Mouse (Mus musculus): Measurements from ENCODE around the gene Rundc3a.
"Not testable (repeated sequence)": the region's sequence is repeated elsewhere in the genome, so short reads cannot be mapped to it uniquely, and the experiment has no call there.

Gene Rundc3a

DNA sequence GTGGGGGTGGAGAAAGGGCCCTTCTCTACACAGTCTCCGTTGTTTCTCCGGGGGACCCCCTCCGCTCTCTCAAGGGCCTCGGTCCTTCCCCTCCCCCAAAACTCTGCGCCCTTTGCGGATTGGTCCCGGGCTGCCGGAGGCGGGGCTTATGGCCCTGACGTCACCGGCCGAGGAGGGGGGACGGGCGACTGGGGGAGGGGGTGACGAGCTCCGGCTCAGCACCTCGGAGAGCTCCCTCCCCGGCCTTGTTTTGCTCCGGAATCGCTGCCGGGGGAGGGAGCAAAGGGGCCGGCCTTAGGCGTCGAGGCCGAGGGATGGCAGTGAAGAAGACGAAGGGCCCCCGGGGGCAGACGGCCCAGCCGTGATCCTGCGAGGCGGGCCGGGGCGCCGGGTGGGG is at the start of gene Rundc3a:
Gene Rundc3a, plus strand, starts transcription at position 166 of the 397 bp plus-strand sequence.
- no peak for DNase-seq (ENCODE audit: low spot score in 2 of 2)

DNA sequence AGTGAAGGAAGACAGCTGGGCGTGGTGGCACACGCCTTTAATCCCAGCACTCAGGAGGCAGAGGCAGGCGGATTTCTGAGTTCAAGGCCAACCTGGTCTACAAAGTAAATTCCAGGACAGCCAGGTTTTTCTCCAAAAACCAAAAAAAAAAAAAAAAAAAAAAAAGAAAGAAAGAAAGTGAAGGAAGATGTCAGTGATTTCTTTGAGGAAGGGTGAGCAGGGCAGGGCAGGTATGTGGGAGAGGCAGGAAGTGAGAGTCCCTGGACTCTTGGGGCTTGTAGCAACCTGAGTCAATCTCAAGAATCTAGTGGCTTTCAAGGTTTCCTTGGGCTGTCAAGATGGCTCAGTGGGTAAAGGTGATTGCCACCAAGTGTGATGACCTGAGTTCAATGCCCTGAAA is 48.7 kb upstream of the Rundc3a start:
- DNase-seq (ENCODE audit: low spot score in 2 of 2) = no peak

DNA sequence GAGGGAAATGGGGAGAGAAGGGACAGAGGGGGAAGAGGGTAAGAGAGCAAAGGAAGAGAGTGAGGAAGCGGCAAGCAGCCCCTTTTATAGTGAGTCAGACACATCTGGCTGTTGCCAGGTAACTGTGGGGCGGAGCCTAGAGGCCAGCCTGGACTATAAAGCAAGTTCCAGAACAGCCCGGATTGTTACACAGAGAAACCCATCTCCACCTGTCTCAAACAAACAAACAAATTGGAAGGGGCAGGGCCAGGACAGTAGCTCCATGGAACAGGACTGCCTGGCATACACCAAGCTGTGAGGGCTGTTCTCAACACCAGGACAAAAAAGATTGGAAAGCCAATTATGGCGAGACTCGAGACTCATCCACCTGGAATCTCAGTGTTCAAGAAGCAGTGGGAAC is 46.3 kb upstream of the Rundc3a start:
- no peak for DNase-seq (ENCODE audit: low spot score in 2 of 2)

DNA sequence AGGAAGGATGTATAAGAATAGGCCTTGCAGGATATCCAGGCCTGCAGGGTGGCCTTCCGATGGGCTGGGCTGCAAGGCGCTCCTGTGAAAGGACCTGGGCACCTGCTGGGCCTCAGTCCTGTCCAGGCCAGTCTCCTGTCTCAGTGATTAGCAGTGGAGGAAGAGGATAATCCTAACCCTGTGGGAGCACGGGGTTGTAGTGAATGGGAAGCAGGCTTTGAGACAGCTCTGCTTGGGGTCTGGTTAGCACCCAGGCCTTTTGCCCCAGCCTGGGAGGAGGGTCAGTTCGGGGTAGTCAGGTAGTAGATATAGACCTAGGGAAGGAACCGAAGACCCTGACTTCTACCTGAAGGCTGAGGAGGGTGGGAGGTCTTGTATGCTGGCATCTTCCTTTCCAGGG is 45.5 kb upstream of the Rundc3a start:
- DNase-seq (ENCODE audit: low spot score in 2 of 2) = no peak

DNA sequence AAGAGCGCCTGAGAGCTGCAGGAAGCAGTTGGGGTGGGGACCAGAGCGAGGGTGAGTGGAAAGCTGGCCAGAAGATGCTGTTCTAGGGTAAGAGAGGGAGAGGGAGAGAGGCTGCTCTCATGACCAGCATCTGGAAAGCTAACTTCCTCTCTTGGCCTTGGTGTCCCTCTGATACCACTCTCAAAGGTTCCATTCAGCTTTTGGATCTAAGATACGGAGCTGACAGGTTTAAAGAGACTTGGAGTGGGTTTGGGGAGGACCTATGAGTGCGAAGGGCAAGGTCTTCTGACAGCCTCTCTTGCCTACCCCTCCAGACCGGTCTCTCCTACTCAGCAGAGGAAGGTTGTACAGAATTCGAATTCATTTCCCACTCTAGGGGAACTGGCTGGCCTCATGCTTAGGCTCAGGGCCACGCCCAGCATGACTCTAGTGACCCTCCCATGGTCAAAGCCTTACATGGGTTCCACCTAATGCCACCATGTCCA is 45.1 kb upstream of the Rundc3a start:
- no peak for DNase-seq (ENCODE audit: low spot score in 2 of 2)

DNA sequence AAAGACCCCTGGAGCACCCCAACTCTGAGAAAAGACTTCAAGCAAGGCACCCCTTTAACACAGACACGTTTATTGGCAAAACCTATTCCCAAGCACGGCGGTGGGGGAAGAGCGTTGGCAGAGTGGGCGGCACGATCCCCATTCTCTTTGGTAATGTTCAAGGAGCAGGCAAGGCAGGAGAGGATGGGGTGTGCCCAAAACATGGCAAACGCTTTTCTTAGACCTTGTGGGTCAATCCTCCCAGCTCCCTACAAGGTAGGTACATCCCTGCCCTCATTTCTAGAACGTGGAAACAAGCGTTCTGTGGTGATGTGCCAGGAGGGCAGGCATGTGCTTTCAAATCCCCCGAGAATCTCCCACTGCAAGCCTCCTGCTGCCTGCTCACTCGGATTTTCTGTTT is 44.4 kb upstream of the Rundc3a start:
- DNase-seq (ENCODE audit: low spot score in 2 of 2) = no peak

DNA sequence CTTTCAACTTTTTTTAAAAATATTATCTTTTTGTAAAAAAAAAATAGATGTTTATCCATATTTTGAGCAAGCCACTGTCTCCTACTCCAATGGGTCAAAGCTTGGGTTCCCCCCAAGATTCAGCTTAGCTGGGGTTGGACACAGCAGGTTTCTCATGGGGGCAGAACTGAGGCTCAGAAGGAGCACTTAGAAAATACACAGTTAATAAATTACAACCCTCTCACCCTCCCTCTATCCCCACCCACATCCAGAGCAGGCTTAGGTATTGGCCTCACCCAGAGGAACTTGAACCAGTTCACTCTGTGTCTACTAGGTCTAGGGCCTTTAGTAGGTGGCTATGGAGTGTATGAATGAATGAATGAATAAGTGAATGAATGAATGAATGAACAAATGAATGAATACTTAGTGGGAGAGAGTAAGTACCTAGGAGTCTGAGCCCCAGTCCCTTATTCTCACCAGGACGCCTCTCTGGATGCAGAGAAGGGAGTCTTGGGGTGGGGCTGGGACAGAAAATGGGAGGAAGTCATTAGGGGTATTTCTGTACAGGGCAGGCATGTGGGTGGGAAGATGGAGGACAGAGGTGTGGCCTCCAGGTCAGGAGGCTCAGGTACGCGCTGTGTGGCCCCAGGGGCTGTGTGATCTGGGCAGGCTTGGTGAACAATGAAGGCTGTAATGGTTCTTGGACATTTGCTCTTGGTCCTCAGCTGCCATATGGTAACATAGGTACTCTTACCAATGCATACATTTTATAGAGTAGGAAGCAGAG is 43.8 kb upstream of the Rundc3a start:
- no peak for DNase-seq (ENCODE audit: low spot score in 2 of 2)

DNA sequence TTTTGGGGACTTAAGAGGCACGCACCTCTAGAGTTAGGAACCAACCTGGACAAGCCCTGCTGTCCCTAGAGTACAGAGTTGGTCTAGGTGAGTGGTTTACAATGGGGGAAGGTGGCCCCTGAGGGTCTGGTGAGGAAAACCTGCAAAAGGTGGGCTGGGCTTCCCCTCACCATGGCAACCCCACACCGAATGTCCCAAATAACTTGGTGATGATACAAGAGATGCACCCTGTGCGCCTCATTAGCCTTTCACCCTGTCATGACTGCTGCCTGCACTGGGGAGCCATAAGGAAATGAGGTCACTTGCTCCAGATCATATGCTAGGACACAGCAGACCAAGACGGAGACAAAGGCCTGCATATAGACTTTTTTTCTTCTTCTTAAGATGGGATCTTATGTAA is 42.8 kb upstream of the Rundc3a start:
- no peak for DNase-seq (ENCODE audit: low spot score in 2 of 2)

DNA sequence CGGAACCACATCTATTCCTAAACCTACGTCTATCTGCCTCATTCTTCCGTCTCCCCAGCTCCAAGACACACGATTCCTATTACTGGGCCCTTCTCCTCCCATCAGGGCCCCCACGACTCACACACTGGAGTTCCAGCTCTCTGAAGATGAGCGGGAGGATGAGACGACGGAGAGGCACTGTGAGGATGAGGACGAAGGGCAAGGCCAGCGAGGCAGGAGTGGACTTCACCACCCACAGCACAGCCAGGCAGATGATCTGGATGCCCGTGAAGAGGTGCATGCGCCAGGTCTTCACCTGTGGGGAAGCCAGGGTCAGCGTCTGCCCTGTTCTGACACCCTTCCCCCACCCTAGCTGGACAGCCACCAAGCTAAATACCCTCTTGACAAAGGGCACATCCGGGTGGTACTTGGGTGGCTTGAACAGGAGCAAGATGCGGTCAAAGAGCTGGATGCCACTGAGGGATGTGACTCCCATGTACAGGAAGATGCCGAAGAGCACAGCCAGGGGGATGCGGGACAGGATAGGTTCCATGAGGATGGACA is 42.2 kb upstream of the Rundc3a start:
- DNase-seq (ENCODE audit: low spot score in 2 of 2) = no peak

DNA sequence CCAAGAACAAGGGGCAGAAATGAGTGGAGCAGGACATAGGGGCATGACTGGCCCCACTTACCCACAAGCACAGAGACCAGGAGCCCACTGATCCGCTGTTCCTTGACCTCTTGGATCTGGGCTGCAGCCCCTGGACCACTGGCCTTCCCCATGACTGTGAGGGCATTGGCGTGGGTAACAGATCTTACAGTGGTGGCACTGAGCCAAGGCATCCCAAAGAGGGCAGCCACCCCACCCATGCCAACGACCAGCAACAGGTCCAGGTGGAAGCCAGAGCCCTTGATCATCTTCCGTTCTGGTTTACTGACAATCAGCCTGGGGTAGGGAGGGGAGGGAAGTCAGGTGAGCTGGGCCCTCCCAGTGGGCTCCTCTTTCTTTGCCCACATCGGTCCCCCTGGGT is 40.8 kb upstream of the Rundc3a start:
- no peak for DNase-seq (ENCODE audit: low spot score in 2 of 2)

DNA sequence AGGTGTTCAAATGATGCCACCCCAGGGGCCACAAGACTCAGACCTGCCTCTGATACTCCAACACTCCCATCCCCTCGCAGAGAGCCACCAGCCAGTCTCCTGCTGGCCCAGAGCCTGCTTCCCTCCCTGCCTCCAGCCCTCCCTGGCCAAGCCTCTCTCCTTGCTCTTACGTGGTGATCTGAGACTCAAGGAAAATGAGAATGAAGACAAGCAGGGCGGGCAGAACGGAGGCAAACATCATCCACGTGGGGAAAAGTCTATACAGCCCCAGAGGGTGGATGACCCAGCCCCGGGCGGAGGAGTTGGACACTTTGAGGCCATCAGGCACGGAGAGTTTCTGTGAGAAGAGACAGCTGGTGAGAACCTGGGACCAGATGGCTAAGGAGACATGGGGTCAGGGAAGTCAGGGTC is 40.2 kb upstream of the Rundc3a start:
- DNase-seq (ENCODE audit: low spot score in 2 of 2) = no peak

DNA sequence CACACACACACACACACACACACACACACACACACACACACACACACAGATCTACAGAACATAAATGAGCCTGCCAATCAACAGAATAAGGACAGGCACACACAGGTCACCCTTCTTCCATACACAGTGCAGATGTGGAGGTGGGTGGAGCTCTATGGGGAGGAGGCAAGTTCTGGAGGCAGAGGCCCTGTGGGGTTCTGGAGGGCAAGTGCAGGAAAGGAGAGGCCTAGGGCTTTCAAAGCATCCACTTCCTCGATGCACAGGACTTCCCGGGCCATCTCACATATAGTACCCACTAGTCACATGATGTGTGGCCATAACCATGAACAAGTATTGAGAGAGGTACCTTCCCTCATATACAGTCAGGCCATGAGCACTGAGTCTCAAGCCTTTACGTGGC is 37.7 kb upstream of the Rundc3a start:
- DNase-seq (ENCODE audit: low spot score in 2 of 2) = no peak

DNA sequence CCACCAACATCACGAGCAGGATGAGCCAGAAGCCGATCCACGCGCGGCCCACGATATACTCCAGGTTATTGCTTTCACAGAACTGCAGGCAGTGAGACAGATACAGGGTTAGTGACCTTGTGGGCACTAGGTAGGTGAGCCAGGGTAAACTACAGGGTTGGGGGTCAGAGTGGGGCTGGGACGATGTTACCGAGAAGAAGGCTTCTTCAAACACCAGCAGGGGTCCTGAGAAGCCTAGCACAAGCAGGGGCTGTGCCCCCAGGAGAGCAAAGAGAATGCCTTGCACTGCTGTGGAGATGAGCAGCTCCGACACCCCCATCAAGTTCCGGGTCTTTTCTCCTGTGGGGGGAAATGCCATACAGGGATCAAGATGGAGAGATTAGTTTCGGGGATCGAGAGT is 37.0 kb upstream of the Rundc3a start:
- no peak for DNase-seq (ENCODE audit: low spot score in 2 of 2)

DNA sequence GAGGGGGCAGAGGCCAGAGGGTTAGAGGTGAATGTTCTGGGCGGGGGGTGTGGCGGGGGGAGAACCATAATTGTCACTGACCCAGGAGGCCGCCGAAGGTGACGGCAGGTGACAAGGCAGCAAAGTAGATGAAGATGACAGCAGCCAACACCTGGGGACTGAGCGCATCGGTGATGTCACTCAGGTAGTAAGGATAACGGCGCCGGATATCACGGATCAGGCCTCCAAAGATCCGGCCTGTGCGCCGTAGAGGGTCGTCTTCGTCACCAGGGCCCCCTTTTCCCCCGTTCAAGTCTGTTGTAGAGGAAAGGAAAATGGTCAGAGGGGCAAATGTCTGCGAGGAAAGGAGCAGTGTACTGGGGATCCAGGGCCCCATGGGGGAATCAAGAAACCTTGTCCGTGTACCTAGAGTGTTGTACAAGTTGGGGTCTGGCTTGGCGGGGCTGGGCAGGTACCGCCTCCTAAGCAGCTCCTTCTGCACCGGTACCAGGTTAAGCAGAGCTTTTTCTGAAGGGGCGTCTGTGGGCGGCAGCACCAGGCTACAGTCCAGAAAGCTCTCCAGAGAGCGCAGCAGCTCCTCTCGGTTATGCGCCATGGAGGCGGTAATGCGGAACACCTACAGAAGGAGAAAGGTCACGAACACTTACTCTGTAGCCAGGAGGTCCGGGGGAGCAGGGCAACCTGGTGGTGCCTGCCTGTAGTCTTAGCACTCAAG is 36.4 kb upstream of the Rundc3a start:
- DNase-seq (ENCODE audit: low spot score in 2 of 2) = no peak

DNA sequence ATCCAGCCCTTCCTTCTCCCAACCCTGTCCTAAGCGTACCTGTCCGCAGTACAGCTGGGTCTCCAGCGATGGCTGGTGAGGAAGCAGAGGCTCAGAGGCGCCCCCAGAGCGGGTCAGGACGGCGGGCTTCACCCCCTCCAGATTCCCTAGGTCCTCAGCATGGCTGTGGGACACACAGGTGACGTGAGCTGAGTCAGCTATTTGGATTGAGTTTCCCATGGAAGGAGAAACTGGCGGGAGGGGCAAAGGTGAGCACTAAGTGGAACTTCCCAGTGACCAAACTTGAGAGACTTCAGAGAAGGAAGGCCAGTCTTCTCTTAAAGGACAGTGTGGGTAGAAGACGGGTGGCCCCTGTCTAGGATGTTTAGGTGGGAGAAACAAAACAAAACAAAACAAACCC is 34.8 kb upstream of the Rundc3a start:
- no peak for DNase-seq (ENCODE audit: low spot score in 2 of 2)

DNA sequence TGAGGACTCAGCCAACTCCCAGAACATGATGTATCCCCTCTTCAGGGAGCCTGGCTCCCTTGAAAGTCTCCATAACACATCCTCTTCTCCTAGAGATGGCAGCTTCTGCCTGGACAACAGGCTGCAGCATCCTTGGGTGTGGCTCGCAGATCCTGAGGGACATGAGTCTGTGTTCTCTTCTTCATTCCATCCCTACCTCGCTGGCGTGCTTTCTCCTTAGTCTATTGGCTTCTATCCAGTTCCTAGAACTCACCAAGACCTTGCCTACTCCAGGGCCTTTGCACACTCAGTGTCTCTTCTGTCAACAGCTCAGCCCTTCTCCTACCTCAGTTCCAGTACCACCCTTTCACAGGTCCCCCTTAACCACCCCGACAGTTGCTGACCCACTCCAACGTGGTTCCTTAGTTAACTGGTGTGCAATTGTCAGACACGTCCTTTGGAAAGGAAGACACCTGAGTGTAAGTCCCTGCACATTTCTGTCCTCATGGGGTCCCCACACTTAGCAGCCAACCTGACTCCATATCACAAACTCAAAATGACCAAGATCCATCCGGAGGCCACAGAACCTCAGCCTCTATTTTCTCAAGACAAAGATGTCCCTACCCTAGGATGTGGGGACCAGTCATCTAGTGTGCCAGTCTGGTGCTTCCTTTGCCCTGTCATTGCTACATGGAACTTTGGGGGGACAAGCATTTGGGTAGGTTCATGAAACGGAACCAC is 31.3 kb upstream of the Rundc3a start:
- no peak for DNase-seq (ENCODE audit: low spot score in 2 of 2)

DNA sequence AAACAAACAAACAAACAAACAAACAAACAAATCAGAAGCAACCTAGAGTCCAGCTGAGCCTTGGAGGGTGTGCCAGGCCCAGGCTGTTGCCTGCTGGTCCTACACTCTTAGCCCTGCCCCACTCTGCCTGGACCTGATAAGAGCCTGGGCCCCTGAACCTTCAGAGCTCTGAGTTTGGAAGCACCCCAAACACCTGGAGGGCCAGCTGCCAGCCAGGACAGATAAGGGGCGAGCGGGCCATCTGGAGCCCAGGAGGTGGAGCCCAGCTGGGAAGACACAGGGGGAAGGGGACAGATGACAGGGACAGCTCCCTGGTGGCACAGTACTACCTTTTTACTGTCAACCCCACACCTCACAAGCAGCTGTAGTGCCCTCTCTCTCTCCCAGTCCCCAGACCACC is 29.6 kb upstream of the Rundc3a start:
- no peak for DNase-seq (ENCODE audit: low spot score in 2 of 2)

DNA sequence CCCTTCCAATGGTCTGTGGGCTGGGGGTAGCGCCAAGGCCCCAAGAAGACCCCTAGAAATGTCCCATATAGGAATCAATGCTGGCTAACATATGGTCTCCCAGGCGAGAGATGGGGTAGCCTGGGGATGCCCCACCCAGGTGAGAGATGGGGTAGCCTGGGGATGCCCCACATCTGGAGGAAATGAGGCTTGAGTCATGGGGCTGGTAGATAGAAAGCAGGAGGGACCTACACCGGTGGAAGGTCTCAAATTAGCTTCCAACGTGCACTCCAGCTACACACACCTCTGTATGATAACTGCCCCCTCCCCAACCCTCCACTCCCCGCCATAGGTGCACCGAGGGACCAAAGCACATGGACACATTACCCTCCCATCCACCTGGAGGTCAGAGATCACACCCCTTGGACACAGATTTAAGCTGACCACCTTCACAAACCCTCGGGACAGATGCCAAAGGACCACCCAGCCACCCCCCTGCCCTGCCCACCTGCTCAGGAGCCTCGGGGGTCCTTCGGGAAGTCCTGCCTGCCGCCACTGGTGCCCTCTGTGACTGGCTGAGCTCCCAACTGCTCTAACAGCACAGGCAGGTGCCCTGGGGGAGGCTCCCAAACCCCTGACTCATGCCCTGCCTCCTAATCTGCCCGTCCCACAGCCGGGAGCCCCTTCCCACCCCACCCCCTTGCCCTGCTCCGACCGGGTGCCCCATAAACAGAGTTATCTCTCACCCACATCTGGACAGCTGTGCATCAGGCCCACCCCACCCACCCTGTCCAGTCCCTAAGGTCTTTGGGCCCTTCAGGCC is 28.4 kb upstream of the Rundc3a start:
- no peak for DNase-seq (ENCODE audit: low spot score in 2 of 2)

DNA sequence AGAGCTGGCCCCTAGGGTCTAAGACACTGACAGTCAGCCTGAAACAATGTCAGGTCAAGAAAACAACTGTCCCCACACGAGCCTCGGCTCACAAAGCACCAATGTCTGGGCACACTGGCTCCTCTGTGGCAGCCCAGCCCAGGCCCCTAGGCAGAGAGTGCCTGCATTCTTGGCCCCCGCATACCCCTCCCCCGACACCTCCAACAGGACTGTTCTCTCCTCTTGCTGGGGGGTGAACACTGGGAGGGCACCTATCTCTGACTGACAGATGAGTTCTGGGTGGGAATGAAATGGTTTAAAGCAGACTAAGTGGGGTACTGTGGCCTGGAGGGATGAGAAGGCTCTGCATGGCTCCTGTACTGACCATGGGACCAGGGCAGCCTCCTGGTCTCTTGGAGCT is 27.5 kb upstream of the Rundc3a start:
- no peak for DNase-seq (ENCODE audit: low spot score in 2 of 2)

DNA sequence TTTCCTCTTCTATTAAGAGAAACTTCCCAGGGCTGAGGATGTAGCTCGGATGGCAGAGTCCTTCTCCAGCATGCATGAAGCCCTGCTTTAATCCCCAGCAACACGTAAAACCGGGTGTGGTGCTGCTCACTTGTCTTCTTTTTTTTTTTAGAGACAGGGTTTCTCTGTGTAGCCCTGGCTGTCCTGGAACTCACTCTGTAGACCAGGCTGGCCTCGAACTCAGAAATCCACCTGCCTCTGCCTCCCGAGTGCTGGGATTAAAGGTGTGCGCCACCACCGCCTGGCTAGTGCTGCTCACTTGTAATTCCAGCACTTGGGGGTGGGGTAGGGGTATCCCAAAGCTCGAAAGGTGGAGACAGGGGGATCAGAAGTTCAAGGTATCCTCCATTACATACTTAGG is 27.1 kb upstream of the Rundc3a start, which contains the start of gene Slc4a1:
Gene Slc4a1, minus strand, starts transcription at position 101 of the 400 bp plus-strand sequence.
- not testable (repeated sequence) for DNase-seq (ENCODE audit: low spot score in 2 of 2)

DNA sequence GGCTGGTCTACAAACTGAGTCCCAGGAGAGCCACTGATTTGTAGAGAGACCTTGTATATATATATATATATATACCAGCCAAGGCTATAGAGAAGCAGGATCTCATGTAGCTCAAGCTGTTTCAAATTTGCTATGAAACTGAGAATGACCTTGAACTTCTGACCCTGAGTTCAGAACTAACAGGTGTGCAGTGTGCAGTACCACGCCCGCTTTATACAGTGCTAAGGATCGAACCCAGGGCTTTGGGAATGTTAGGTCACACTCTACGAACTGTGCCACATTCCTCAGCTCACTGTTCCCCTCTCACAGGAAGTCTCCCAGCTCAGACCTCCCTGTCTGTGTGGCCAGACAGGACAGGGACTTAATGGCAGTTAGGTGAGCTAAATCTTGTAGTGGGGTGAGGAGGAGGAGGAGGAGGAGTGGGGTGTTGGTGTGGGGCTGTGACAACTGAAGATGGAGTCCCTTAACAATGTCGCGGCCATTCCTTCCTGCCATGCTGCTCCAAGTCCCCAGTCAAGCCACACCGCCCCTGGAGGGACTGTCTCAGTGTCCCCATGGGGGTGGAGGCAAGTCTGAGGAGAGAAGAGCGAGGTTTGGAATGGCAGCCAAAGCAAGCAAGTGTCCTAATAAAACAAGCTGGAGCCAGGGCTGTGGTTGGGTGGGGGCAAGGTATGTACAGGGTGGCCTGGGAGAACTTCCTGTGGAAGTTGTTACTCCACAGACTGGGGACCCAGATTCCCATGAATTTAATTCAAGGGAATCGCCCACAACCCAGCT is 25.5 kb upstream of the Rundc3a start:
- no peak for DNase-seq (ENCODE audit: low spot score in 2 of 2)

All from heart, adult 9 months (tissue).